Mouse (Mus musculus) gastrocnemius, postnatal 4 days (tissue): ENCODE measurements around the gene Babam2. TPM values are rescaled to one million over a fixed set of nuclear protein-coding genes. Genes with fewer than 3 reads are reported as not detected.

Experiments
- DNase-seq, 2 experiments: peaks; one replicate each; pipeline ENCODE4 v3.0.0; 2021 to 2022; ENCODE audit warnings: low spot score in 2 of 2, mixed read lengths in 2 of 2
- total RNA-seq, 2 experiments: library from RNA; stranded (reverse); gene quantifications; 2 replicates each; pipeline ENCODE4 v1.2.3; 2021

The Babam2 gene
- total RNA-seq, 2 experiments from 2014 or later = 45.0 to 51.0 TPM

DNA sequence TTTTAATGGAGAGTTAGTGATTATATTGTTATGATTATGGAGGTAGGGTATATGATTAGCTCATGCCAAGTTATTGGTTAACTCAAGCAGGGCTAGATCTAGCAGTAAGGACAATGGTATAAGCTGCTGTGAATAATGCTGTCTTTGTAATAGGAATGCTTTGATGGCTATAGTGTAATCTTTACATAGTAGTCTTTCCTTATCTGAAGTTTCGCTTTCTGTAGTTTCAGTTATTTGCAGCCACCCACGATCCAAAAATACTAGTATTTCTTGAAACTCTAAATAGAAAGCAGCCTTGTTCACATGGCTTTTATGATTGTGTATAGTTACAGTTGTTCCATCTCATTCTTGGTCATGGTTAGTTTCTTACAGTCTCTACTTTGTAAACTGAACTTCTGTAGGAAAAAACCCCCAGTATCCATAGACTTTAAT lies 15.8 kb downstream of the Babam2 start:
- DNase-seq = no peak

DNA sequence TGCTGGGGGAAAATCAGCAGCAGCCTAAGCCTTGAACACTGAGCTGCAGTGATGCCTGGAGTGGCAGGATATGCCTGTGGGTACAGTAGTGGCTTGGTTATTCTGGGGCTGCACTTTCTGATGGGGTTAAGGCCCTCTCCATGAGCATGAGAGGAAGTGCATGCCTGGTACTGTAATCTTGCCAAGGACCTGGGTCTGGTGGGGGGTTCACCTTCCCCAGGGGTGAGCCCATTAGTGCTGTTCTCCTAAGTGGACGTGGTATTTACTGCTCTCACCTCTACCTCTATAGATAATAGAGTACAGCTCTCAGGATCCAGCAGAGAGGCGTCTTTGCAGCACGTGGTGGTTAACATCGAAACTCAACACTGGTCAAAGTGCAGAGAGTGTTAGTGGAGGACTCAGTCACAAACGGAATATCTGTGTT lies 16.4 kb downstream of the Babam2 start:
- no peak for DNase-seq

DNA sequence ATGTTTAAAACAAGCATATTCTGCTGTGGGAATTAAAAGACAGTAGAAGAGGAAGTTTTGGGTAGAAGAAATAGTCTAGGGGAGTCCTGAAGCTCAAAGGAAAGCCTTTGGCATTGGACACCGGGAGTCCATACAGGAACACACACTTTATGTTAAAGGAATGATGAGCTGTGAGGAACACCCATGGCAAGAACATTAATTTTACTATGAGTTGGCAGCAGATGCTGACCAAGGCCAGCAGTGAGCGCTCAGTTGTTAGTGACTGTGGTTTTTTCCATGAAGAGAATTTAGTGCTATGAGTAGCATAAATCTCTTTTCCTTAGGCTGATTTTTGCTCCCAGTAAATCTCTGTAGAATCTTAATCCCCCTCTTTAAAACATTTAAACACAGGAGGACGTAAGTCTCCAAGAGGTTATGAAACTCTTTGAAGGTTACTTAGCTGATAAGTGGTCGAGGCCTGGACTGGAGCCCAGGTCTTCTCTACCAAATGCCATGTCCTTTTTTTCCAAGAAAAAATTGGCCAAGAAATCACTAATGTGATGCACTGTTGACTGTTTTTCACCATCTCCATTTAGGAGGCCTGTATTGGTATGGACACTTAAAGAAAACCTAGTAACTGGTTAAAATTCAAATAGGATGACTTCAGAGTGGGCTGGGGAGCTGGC lies 18.1 kb downstream of the Babam2 start:
- DNase-seq = no peak

DNA sequence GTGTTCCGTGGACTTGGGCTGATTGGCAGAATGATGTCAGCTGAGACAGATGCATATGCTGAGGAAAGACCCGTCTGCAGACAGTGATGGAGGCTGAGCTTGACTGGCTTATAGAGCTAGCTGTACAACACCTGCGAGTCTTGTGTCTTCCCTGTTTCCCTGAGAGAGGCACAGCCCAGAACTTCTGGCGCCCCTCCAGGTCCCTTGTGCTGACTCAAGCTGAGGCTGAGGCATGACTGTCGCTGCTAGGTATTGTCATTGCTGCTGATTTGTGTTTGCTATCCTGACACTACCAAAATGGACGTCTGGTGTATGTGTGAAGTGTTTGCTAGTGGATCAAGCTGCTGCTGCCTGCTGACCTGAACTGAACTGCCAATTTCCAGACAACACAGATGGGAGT lies 27.0 kb downstream of the Babam2 start:
- DNase-seq = peak in 1 of 2 experiments; percentile 18

DNA sequence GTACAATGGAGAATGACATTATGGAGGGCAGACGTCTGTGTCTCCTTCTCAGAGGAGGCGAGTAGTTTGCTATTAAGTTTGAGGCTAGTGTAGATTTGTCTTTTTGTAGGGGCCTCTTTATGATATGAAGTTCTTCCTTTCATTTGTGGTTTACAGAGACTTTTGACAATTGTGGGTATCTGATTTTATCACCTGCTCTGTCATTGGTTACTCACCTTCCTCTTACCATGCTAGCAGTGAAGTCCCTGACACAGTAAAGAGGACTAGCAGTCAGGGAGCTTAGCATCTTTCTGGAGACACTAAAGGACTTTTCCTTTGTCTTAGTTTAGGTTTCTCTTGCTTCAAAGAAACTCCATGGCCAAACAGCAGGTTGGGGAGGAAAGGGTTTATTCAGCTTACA lies 28.4 kb downstream of the Babam2 start:
- DNase-seq = no peak

DNA sequence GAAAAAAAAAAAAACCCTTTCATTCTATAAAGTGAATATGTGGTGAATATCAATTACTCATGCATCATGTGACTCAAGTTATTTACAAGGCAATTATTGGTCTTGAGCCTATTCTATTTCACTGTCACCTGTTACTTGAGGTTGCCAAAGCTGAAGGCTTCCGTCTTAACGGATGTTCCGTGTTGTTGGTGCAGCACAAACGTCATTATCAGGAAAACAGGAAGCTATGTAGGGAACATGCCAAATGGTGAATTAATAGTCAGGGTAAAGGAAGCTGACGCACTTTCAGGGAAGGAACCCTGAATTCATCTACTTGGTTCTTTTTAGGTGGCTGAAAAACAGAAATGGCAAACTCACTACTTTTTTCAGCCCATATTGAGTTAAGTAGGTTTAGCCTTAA lies 30.0 kb downstream of the Babam2 start:
- DNase-seq = no peak

DNA sequence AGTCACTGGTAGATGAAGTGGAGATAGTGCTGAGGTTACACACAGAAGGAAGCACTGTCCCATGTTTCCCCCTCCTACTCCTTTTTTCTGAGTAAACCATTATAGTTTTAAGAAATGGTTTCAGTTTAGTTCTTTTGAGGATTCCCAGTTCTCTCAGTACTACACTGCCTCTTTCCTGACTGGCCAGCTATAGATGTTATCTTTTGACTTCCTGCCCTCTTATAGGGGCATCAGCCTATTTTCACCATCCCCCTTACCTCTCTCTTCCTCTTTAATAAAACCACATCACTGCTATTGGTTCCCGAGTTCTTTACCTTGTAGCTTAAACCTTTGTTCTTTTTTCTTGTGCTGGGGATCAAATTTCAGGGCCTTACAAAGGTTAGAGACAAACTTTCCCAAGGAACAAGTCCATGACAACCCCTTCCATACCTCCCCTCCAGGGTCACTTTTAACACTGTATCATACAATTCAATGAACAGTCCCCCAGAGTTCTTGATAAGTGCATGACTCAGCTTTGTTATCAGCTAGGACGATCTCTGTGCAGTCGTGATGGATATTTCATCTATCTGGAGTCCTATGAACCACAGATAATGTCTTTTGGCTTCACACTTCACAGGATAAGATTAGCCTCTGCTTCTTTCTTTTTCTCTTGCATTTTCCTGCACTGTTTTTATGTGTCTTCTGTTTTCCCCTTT lies 35.3 kb downstream of the Babam2 start:
- DNase-seq = no peak

DNA sequence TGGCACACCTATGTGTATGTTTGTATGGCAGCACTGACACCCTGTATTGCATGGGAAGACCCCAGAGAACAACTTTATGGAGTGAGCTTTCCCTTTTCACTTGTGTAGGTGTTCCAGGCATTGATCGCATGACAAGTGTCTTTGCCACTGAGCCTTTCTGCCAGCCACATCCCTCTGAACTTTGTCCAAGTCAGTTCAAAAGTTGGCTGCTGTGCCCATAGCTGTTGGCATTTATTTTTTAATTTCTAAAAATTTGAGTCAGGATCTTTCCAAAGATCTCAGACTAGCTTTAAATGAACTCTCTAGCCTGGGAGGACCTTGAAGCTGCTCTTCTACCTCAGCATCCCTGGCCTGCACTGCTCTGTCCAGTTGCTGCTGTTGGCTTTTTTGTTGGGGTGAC lies 44.4 kb downstream of the Babam2 start:
- no peak for DNase-seq

DNA sequence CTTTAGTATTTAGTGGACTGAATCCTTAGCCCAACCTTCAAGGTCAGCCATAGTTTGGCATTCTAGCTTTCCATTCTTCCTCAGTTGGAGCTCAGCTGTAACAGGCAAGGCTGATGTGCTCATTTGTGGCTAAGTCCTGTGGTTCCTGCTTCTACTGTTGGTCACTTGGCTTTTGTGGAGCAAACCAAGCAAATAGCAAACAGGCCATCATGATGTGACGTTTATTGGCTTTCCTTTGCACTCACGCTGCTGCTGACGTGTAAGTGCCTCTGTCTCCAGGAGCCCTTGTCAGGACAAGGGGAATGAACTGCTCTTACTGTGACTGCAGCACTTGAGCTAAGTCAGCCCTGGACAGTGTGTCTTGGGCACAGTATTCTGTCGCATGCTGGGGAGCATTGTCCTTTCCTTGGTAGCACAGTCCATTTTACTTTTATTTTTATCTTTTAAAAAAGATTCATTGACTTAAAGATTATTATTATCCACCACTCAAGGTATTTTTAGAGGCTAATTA lies 45.1 kb downstream of the Babam2 start:
- no peak for DNase-seq

DNA sequence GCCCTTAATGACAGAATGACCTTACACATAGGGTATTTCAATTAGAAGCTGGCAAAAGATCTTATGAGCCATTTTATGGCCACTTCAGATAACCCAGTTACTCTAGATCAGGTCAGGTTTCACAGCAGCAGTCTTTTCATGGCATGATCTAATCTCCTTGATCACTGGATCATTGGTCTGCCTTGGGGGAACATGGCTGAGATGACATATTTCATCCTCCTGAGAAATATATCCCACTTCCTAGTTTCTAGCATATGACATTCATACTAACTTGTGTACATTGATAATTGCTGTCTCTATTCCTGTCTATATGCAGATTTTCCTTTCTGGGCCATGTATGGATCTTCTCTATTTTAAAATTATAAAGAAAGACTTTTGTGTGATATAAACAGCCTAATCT lies 51.9 kb downstream of the Babam2 start:
- no peak for DNase-seq

DNA sequence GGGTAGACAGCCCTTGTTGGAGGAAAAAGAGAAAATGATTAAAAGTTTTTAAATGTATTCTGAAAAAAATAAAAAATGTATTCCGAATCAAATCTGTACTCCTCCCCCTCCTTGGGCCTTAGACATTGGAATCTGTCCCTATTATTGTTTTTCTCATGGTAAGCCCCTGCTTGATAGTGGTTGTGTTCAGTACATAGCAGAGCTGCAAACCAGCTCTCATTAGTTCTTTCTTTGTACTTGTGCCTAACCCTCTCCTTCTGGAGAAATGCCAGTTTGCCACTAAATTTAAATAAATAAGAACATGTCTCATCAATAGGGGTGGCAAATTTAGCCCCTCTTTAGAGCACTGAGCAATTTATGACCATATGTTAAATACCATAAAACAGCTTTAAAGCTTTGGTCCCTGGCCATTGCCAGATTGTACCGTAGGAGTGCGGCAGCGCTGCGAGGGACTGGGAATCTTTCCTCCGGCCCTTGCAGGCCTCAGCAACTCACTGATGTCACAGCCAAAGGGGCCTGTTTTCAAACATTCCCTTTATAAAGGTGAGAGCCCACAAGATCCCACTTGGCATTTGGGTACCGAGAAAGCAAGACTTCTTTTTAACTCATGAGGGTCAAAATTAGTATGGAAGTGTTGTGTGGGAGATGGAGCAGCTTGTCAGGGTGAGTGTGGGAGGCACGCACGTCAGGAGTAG lies 52.9 kb downstream of the Babam2 start:
- DNase-seq = no peak

DNA sequence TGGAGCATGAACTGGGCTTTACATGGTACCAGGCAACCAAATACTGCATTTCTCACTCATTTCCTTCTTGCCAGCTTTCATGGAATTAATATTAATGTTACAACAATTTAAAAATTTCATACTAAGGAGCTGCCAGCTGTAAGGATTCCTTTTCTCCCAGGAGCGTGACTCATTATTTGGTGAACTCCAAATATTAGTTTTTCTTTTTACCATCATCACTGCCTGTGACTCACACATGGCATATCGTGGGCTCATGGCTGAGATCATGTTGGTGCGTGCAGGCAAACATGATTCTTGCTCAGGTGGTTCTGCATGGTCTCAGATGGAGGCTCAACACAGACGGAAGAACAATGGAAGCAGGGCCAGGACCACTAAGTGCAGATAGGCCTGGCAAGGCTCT lies 53.5 kb downstream of the Babam2 start:
- DNase-seq = no peak

DNA sequence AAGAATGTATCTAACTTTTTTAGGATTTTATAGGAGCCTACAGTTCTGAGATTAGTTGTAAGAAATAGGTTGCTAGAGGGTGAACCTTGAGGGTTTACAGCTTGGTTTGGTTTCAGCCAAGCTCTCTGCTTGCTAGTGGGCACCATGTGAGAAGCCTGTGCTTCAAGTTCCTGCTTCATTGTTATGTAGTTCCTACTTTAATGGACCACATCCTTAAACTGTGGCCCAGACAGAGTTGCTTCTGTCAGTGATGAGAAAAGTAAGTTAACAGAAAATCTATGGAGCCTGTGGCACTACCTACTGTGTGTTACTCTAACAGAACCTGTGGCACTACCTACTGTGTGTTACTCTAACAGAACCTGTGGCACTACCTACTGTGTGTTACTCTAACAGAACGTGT lies 57.1 kb downstream of the Babam2 start:
- DNase-seq = no peak

DNA sequence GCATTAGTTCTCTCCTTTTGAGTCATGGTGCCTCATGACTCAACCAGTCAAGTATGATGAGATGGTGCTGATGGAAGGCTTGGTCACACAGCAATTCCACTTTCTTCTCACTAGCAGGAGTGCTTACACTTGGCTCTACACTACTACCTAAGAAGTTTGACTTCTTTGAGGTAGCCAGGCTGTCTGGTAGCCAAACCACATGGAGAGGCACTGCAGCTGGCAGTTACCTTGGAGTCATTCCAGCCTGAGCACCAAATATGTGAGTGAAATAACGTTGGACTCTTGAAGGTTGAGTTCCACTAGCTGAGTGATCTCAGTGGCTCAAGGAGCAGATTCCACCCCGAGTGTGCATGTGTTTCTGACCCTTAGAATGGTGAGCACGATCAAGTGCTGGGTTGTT lies 57.8 kb downstream of the Babam2 start:
- no peak for DNase-seq

DNA sequence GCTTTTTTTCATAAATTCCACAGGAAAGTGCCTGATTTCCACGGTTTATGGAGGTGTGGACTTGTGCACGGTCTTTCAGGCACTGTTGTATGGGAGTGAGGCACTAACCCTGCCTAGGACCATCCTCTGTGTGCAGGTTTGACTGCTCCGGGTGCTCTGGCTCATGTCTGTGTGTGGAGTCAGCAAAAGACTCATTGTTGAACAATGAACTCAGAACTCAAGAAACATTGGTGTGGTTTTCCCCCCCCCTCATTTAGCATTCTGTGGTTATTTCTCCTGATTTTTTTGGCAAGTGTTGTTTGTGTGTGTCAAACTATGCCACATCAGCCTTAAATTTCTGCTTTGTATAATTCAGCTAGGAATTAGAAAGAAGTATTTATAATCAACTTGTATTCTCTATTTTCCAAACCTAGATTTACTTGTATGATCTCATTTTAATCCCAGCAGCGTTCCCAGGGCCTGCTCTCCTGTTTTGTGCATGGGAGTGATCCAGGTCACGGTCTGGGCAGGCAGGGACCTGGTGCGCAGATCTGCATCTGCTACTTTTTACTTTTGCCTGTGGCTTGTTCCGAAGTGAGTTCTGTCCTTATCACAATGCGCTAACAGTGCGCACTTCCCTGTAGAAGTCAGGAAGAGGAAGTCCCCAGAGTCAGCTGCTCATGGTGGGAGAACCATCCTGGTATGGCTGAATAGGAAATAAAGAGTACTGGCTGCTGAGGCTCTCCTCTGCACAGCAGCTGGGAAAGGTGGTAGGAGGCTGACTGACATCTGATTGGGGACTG lies 61.0 kb downstream of the Babam2 start:
- no peak for DNase-seq

DNA sequence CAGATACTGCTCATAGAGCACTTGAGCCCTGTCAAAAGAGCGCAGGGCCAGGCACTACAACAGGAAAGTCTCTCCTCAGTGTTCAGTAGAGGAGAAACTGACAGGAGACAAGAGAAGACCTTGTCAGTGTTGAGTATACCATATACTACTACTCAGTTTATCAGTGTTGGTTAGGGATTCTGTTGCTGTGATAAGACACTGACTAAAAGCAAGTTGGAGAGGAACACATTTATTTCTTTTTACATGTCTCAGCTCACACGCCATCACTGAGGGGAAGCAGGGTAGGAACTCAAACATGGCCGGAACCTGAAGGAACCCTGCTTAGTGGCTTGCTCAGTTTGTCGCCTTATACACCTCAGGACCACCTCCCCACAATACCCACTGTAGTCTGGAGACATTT lies 64.4 kb downstream of the Babam2 start:
- DNase-seq = no peak

DNA sequence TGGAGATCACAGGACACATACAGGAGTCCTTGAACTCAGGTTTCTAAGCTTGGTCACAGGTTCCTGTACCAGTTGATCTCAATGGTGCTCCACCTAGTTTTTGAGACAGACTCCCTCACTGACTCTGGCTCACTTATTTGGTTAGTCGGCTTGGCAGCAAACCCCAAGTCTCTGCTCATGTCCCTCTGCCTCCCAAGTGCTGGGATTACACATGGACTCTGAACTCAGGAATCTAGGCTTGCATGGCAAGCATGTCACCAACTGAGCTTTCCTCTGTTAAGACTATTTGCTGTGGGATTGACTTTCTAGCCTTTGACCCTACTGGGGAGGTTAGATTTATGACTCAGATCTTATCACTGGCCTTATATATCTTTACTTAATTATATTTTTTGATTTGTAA lies 65.3 kb downstream of the Babam2 start:
- no peak for DNase-seq

DNA sequence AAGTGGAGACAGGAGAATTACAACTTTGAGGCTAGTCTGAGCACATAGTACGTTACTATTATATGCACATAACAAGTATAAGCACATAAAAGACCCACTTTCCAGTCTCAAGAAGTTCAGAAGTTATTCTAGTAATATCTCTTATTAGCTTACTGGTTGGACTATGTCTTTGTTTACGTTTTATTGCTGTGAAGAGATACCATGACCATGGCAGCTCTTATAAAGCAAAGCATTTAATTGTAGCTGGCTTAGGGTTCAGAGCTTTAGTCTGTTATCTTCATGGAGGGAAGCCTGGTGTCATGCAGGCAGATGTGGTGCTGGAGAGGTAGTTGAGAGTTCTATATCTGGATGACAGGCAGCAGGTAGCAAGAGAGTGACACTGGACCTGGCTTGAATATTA lies 68.3 kb downstream of the Babam2 start:
- no peak for DNase-seq

DNA sequence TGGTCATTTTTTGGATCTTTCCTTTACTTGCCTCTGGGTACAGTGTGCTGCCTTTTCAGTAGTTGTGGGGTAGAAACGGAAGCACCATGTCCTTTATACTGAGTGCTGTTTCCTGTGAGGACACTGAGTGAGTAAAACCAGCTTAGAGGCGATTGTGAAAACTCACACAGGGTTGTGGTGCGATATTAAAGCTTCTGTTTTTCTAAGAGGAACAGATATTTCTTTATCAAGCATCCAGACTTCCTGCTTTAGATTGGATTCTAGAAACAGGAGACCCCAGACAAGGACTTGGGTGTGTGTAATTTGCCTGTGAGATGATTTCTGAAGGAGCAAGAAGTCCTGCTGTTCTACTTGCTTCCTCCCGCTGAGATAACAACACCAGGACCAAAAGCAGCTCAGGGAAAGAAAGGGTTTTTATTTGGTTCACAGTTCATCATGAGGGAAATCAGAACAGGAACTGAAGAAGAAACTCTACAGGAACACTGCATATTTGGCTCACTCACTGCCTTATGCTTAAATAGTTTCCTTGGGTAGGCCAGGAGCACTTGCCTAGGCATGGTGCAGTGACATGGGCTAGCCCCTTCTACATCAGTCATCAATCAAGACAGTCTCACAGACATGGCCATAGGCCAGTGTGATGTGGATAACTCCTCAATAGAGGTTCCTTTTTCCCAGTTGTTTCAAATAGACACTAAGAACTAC lies 69.5 kb downstream of the Babam2 start:
- DNase-seq = no peak

DNA sequence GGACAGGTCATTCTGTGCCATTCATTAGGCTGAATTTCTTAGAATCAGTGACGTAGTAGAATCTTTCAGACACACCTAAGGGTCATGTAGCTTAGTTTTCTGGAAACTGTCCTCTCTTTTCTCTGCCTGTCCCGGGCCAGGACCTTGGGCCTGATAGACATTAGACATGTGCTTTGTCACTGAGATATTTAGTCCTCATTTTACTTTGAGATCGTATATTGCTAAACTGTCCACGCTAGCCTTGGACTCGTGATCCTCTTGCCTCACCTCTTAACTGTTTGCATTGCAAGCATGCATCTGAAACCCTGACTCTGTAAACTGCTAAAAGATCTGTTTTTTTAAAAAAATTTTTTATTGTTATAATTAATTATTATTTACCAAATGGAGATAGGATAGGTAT lies 74.0 kb downstream of the Babam2 start:
- DNase-seq = no peak

DNA sequence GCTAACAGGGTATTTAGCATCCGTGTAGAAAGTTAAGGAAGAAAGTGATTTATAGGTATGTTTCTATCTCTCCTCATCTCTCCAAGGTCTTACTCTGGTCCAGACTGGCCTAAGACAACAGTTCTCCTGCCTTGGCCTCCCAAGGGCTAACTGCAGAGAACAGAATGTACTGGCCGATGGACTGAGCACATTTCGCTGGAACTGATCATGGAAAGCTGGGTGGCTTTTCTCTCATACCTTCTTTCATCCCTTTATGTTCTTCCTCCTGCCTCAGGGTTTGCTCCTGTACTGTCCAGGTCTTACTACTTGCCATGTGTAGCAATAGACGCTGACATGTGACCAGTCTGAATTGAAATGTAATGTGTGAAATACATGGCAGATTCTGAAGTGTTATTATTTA lies 74.4 kb downstream of the Babam2 start:
- no peak for DNase-seq
